Mouse (Mus musculus): ENCODE results near the gene Slc17a7.

Gene Slc17a7

GRCm38 (mm10) chr7:45175398-45175797, 11.6 kb downstream of the Slc17a7 start:
- no peak for DNase-seq (ENCODE audit: low spot score in 2 of 2)

- DNase-seq (ENCODE audit: low spot score in 2 of 2), result no peak
Measured at GRCm38 (mm10) chr7:45175929-45176328, 12.2 kb downstream of the Slc17a7 start.

- DNase-seq (ENCODE audit: low spot score in 2 of 2), result no peak
Measured at GRCm38 (mm10) chr7:45176356-45176755, 12.6 kb downstream of the Slc17a7 start.

DNA sequence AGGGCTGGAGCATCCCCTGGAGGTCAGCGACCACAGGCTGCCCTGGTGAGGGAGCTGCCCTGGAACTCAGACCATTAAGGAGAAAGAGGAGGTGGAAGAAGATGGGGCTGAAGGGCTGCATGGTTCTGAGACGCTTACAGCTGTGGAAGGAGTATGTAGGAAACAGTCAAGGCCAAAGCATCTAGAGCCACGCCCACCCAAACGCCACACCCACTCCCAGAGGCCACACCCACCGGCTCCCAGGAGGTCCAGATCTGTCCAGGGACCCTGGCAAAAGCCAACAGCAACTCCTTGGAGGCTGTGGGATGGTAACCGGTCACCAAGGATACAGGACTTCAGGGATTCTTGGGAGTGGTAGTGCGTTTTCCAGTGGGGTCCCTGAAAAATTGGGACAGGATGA, 14.8 kb downstream of the Slc17a7 start:
- no peak for DNase-seq (ENCODE audit: low spot score in 2 of 2)

- no peak for DNase-seq (ENCODE audit: low spot score in 2 of 2)
Measured at GRCm38 (mm10) chr7:45179469-45179868, 15.7 kb downstream of the Slc17a7 start, which contains the start of gene Gfy. Gfy (minus strand) TSS chr7:45179569.

- no peak for DNase-seq (ENCODE audit: low spot score in 2 of 2)
Measured at GRCm38 (mm10) chr7:45180896-45181477, 17.2 kb downstream of the Slc17a7 start, which contains the start of gene Pth2. Pth2 (plus strand) TSS chr7:45180995.

DNA sequence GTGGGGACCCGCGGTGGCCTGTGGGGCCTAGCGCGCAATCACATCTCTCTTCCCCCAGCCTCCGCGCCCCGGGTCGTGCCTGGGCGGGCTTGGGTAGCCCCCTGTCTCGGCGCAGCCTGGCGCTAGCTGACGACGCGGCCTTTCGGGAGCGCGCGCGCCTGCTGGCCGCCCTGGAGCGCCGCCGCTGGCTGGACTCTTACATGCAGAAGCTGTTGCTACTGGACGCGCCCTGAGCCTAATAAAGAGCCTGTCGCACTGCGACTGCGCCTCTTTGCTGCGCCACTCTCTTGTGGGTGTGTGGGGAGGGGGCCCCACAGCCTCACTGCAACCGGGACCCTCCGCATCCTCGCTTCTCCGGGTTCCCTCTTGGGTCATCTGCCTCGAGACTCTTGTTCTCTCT, 17.8 kb downstream of the Slc17a7 start:
- no peak for DNase-seq (ENCODE audit: low spot score in 2 of 2)

DNA sequence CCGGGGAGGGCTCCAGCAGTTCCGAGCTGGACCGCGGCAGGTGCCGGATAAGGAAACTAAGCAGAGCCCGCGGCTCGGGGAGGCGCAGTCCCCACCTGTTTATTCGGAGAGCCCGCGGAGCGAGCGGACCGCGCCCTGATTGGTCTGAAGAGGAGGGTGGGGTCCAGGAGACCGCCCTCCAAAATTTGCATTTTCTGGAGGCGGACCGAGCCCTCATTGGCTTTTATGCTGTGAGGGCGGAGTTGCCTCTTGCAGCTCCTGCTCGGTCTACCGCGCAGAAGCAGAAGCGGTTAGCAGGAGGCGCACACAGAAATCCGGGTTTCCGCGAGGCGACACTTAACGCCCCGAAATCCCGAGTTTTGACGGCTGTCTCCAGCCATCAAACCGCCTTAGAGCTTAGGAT, 18.5 kb downstream of the Slc17a7 start:
- peak; percentile 80 to 87 for DNase-seq (ENCODE audit: low spot score in 2 of 2)

- DNase-seq (ENCODE audit: low spot score in 2 of 2), result no peak
Measured at GRCm38 (mm10) chr7:45182606-45183005, 18.9 kb downstream of the Slc17a7 start.

DNA sequence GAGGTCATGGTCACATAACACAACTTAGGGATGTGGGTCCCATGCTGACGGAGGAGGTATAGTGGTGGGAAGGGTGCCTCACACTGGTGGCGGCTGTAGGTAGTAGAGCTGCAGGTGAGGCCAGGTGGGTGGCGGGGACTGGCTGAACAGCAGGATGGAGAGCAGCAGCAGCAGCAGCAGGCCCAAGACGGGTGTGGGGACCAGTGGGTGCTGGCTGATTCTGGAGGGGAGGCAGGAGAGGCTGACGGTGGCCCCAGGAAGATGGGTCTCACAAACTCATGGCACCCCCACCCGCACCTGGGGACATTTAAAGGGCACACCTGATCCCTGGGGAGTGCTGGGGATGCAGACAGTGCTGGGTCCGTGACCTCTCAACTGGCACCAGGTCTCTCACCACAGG, 19.9 kb downstream of the Slc17a7 start:
- no peak for DNase-seq (ENCODE audit: low spot score in 2 of 2)

DNA sequence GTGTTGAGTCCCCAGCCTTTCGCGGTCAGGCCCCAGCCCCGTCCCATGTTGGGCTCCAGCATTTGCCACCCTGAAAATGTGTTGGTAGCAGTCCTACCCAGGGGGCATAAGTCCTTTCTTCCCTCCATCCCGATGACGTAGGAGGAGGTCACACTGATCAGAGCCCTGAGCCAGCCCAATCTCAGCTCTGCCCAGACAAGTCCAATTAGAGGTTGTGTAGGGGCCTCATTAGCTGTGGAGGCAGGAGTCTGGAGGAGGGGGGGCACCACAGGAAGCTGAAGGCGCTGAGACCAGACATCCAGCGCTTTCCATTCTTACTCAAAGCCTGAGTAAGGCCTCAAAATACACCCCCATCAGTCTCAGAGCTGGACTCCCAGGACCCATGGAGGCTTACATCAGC, 22.2 kb downstream of the Slc17a7 start:
- DNase-seq (ENCODE audit: low spot score in 2 of 2), result no peak

- peak in 1 of 2 experiments; percentile 80 for DNase-seq (ENCODE audit: low spot score in 2 of 2)
Measured at GRCm38 (mm10) chr7:45189600-45189999, 25.9 kb downstream of the Slc17a7 start.

GRCm38 (mm10) chr7:45190186-45190585, 26.4 kb downstream of the Slc17a7 start:
- DNase-seq (ENCODE audit: low spot score in 2 of 2), result no peak

DNA sequence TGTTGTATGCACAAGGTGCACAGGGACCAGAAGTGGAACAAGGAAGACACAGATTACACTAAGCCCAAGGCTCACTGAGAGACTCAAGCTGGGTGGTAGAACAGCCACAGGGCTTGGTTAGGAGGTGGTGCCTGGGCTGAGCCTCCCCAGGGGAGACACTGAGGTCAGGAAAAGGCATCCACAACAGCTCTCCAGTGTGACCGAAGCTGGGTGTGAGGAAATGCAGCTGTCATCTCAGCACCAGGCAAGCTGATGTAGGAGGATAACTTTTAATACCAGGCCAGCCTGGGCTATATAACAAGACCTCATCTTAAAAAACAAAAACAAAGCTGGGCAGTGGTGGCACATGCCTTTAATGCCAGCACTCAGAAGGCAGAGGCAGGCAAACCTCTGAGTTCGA, 27.4 kb downstream of the Slc17a7 start:
- DNase-seq (ENCODE audit: low spot score in 2 of 2), result no peak

GRCm38 (mm10) chr7:45191803-45192363, 28.1 kb downstream of the Slc17a7 start:
- DNase-seq (ENCODE audit: low spot score in 2 of 2), result no peak

DNA sequence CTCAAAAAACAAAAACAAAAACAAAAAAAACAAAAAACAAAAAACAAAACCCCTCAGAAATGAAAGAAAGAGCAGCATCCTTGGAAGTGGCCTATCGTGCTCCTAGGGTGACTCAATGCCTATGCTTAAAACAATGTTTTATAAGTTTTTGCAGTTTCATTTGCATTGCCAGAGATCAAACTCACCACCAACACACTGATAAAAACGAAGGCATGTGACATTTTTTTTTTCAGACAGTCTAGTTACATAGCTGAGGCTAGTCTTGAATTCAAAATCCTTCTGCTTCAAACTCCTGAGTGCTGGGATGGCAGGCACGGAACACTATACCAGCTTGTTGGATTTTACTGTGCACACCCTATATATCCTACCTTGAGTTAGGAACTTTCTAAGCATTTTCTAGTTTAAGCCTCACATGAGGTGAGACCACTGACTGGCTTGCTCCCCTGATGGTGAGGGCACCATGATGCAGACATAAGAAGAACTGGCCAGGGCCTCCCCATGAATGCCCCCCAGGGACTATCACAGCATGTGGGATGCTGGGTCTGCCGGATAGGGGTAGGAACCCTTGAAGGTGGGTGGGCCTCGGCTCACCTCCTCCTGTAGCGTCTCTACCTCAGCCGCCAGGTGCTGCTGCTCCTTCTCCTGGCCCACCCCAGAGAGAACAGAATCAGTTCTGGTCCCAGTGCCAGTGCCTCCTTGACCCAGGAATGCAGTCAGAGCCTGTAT, 29.0 kb downstream of the Slc17a7 start:
- no peak for DNase-seq (ENCODE audit: low spot score in 2 of 2)

GRCm38 (mm10) chr7:45193406-45193805, 29.7 kb downstream of the Slc17a7 start:
- DNase-seq (ENCODE audit: low spot score in 2 of 2), result no peak

GRCm38 (mm10) chr7:45193871-45194785, 30.4 kb downstream of the Slc17a7 start:
- DNase-seq (ENCODE audit: low spot score in 2 of 2), result no peak

DNA sequence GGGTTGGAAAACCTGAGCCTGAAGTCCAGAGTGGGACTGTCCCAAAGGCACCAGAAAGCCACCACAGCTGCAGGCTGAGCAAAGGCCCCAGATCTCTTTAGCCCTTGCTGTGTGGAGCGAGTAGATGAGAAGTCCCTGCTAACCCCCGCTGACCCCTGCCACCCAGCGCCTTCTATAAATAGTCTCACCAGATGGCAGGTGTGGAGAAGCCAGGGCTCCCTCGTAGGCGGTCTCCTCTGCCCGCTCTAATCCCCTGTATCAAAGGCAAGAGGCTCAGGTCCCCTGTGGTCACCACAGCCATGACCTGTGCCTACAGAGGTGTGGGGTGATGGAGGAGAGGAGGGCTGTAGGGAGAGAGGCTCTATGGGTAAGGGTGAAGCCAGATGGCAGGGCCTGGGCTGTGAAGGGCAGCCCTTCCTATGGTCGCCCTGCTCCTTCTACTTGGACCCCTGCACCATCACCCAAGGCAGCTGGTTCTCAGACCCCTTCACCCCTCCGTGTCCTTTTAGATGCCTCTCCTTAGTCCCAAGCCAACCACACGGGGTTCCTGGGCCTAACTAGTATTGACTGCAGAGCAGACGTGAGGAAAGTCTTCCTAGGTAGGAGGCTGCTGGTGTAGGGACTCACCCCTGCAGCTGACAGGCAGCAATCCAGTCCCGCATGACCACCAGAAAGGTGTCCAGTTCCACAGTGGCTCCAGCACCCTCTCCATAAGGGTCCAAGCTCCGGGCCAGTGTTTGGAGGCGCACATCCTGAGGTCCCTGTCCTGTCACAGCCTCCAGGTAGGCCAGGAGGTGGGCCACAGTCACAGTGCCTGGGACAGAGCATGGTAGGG, 31.8 kb downstream of the Slc17a7 start:
- DNase-seq (ENCODE audit: low spot score in 2 of 2), result no peak

DNA sequence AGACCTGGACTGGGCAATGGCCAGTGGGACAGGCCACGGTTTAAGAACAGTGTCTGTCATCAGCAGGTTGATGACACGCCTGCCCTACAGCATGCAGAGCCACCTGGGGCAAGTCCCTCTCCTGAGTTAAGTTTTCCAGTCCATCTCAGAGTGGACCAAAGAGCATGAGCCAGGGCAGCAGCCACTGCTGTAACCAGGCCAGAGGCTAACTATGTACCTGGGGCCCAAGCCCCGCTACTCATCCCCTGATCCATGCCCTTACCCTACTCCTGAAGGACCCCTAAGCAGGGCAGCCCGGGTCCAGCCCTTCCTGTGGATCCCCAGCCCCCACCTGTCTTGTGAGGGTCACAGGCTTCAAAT, 32.4 kb downstream of the Slc17a7 start:
- no peak for DNase-seq (ENCODE audit: low spot score in 2 of 2)

DNA sequence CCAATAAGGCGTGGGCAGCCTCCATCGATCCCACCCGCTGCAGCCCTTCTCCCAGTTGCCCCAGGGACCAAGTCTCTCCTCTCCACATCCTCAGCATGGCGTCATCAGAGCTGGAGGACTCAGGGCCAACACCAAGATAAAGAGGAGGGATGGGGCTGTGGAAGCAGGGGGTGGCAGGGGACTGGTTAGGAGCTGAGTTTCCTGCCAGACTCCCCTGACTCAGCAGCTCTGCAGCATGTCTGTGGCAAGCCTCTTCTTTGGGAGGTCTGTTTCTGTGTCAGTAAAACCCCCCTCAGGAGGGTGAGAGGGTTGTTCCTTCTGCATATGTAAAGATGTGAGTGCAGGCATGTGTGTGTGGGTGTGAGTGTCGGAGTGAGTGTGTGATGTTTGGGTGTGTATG, 33.2 kb downstream of the Slc17a7 start:
- DNase-seq (ENCODE audit: low spot score in 2 of 2), result no peak
